Comparison of ENCODE assay signal across 8 mouse cellular contexts in genomic region chr1:64957021-64957489, GRCm38 (mm10). TPM values are rescaled to one million over a fixed set of nuclear protein-coding genes. Genes with fewer than 3 reads are reported as not detected.
DNase-seq lines count a peak whose midpoint lies in the region; ATAC-seq lines count a peak whose summit lies in the region.

No protein-coding gene starts in this region.

- peak overlapping the region; percentile 76 for H3K27ac ChIP-seq in forebrain, embryonic 12.5 days
- H3K27ac ChIP-seq in liver, embryonic 13.5 days: peak overlapping the region; percentile 18; the same call in 1 of the 2 replicates

- peak overlapping the region; percentile 54 for H3K4me2 ChIP-seq in forebrain, embryonic 12.5 days
- H3K4me2 ChIP-seq in liver, embryonic 13.5 days: peak overlapping the region; percentile 72

- WGBS in forebrain, embryonic 12.5 days: 46% methylated on average over 8 of the region's 8 CpGs
- 53% methylated on average over 8 of the region's 8 CpGs for WGBS in liver, embryonic 13.5 days (ENCODE audit: insufficient replicate concordance)

- DNase-seq in frontal cortex, postnatal 36 days (ENCODE audit: low spot score in 2 of 2): no peak
- peak; percentile 44 for DNase-seq in CD4-positive, CD25-positive, alpha-beta regulatory T cell, adult 2 months (ENCODE audit: low read depth, low spot score)
- DNase-seq in liver, embryonic 13.5 days: no peak
- DNase-seq in splenic B cell, adult 2 months (ENCODE audit: low read depth, low spot score): peak; percentile 69
- DNase-seq in frontal cortex, adult 2 months (ENCODE audit: extremely low spot score in 1 of 2, low spot score in 1 of 2): no peak
- DNase-seq in spleen, postnatal 14 days (ENCODE audit: low spot score in 2 of 2): no peak

- ATAC-seq in frontal cortex, adult (ENCODE audit: low TSS enrichment): peak; percentile 47
- peak; percentile 63; the same call in 1 of the 2 replicates for ATAC-seq in forebrain, embryonic 12.5 days (ENCODE audit: low FRiP score)
- 0 out of 2 replicates have a peak, but pooled peaks have one; percentile 15 for ATAC-seq in liver, embryonic 13.5 days (ENCODE audit: low read depth)

- H3K9ac ChIP-seq in forebrain, embryonic 12.5 days: peak overlapping the region; percentile 83
- peak overlapping the region; percentile 84 for H3K9ac ChIP-seq in liver, embryonic 13.5 days

- H3K4me3 ChIP-seq in forebrain, embryonic 12.5 days (replicated peaks): peak overlapping the region; percentile 82
- H3K4me3 ChIP-seq in liver, embryonic 13.5 days (replicated peaks): peak overlapping the region; percentile 89

- no peaks in the 10 kb centered on the region for H3K4me1 ChIP-seq in forebrain, embryonic 12.5 days
- H3K4me1 ChIP-seq in liver, embryonic 13.5 days (replicated peaks): peaks cover 9% of the 10 kb centered on the region

- no peaks in the 10 kb centered on the region for H3K27me3 ChIP-seq in forebrain, embryonic 12.5 days
- H3K27me3 ChIP-seq in liver, embryonic 13.5 days: no peaks in the 10 kb centered on the region
- no peaks in the 10 kb centered on the region for H3K27me3 ChIP-seq in splenic B cell, adult 2 months (ENCODE audit: control insufficient read depth, insufficient read depth, low read length, poor library complexity, severe bottlenecking)

- H3K36me3 ChIP-seq in forebrain, embryonic 12.5 days (replicated peaks): no peaks in the 10 kb centered on the region
- no peaks in the 10 kb centered on the region for H3K36me3 ChIP-seq in liver, embryonic 13.5 days
- no peaks in the 10 kb centered on the region for H3K36me3 ChIP-seq in splenic B cell, adult 2 months (ENCODE audit: control insufficient read depth, insufficient read depth, low read length, poor library complexity, severe bottlenecking)

- H3K9me3 ChIP-seq in forebrain, embryonic 12.5 days: 0 out of 2 replicates have a peak, but pooled peaks cover 10% of the 10 kb centered on the region
- H3K9me3 ChIP-seq in liver, embryonic 13.5 days (replicated peaks): no peaks in the 10 kb centered on the region

RNA-seq across cellular contexts. Expression of gene Plekhm3, which starts 0.4 kb away (rescaled TPM):
- polyA plus RNA-seq in forebrain, embryonic 12.5 days (2016; fragmentation: Nextera tagmentation; extraction: Ambion mirVana): 7.8 and 8.9 TPM in 2 replicates
- 2.0 and 2.1 TPM in 2 replicates for polyA plus RNA-seq in liver, embryonic 13.5 days (2015; fragmentation: Nextera tagmentation; extraction: Ambion mirVana)
- polyA plus RNA-seq in frontal cortex, adult 2 months (2012; rRNA removed): 13.3 and 15.1 TPM in 2 replicates

Comparison
In these comparisons a context has a peak if more than half of its experiments do, and no peak if none do; other contexts are left out.
1. DNase-seq: peak in CD4-positive, CD25-positive, alpha-beta regulatory T cell, adult 2 months (single experiment) and splenic B cell, adult 2 months (single experiment); none in frontal cortex, postnatal 36 days (0 of 2), liver, embryonic 13.5 days (single experiment), frontal cortex, adult 2 months (0 of 2) and spleen, postnatal 14 days (0 of 2).
2. Peak in every context shown above with its lines, with median percentiles within 50 percentile points of each other: ATAC-seq.